Mouse (Mus musculus) C2C12 (cell line): Measurements from ENCODE around the gene Nlgn1.

Experiments
- CTCF ChIP-seq: IDR thresholded peaks from one replicate; pipeline ENCODE4 v1.5.1; 2011; ENCODE audit not compliant: control insufficient read depth, insufficient read depth, insufficient read length
- MYOD1 ChIP-seq: IDR thresholded peaks from one replicate; pipeline ENCODE4 v1.6.1; 2011; ENCODE audit warnings: low read depth; ENCODE audit not compliant: control insufficient read depth, insufficient read length

- TF ChIP-seq MYOD1 (no peak), CTCF (no peak)
Observed at GRCm38 (mm10) chr3:26039696-26040095, 292.6 kb downstream of the Nlgn1 start.
